Mouse (Mus musculus) erythroblast, embryonic 14.5 days (primary cell): ENCODE data around the gene Cd96.

ENCODE experiments used
- GATA1 ChIP-seq: IDR thresholded peaks from 2 replicates; pipeline ENCODE4 v1.6.1; 2012; ENCODE audit warnings: low read length, inconsistent platforms, mixed read lengths
- TAL1 ChIP-seq: IDR thresholded peaks from 3 replicates; pipeline ENCODE4 v1.6.1; 2012; ENCODE audit warnings: low read length, inconsistent platforms, mixed read lengths

- no peak for TF ChIP-seq GATA1
- no peak for TF ChIP-seq TAL1
Measured at GRCm38 (mm10) chr16:46092935-46093334, 27.1 kb downstream of the Cd96 start.
